Mouse (Mus musculus) hindlimb bud, embryonic 11.5 days (tissue): ENCODE results near the gene Aldh3a2.
"Not testable (repeated sequence)": the region's sequence is repeated elsewhere in the genome, so short reads cannot be mapped to it uniquely, and the experiment has no call there.

ENCODE experiments used
- DNase-seq: peaks from one replicate; pipeline ENCODE4 v3.0.0-alpha.2; 2012; ENCODE audit warnings: low read depth, low spot score; ENCODE audit errors: extremely low spot score

Gene Aldh3a2

GRCm38 (mm10) chr11:61220156-61220881 is 46.9 kb downstream of the Aldh3a2 start:
- no peak for DNase-seq

- no peak for DNase-seq
These were observed 51.3 kb downstream of the Aldh3a2 start for GRCm38 (mm10) chr11:61215936-61216335.

- DNase-seq = no peak
These were observed 55.2 kb downstream of the Aldh3a2 start for GRCm38 (mm10) chr11:61212102-61212501.

- DNase-seq = no peak
These were observed 58.9 kb downstream of the Aldh3a2 start for GRCm38 (mm10) chr11:61208316-61208715.

GRCm38 (mm10) chr11:61207487-61208246 is 59.6 kb downstream of the Aldh3a2 start, which contains the start of gene Aldh3a1:
TSS of gene Aldh3a1 (plus strand) at chr11:61207537.
- DNase-seq = no peak

DNA sequence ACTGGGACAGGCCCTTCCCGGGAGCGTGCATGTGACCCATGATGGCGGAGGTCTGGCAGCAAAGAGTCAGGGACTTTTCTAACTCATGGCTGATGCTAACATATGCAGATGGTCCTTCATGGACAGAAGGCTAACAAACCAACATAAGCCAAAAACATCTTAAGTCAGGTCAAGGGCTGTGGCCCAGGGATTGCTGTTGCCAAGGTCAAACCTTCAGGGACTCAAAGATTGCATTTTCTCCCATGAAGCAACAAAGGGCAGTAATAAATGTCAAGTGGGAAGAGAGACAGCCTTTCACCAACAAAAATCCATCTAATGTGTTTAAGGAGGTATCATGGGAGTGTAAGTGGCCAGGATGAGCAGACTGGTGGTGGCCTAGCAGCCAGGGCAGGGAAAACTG is 61.1 kb downstream of the Aldh3a2 start:
- DNase-seq = no peak

- no peak for DNase-seq
These were observed 61.9 kb downstream of the Aldh3a2 start for GRCm38 (mm10) chr11:61205167-61205950.

GRCm38 (mm10) chr11:61202810-61203209 is 64.5 kb downstream of the Aldh3a2 start:
- no peak for DNase-seq

- no peak for DNase-seq
These were observed 65.1 kb downstream of the Aldh3a2 start for GRCm38 (mm10) chr11:61202186-61202585.

GRCm38 (mm10) chr11:61199620-61200362 is 67.5 kb downstream of the Aldh3a2 start:
- DNase-seq = no peak

- no peak for DNase-seq
These were observed 69.3 kb downstream of the Aldh3a2 start for GRCm38 (mm10) chr11:61197935-61198334.

GRCm38 (mm10) chr11:61196616-61197353 is 70.5 kb downstream of the Aldh3a2 start:
- DNase-seq = no peak

- peak; percentile 42 for DNase-seq
These were observed 73.9 kb downstream of the Aldh3a2 start for GRCm38 (mm10) chr11:61193392-61193791.

- no peak for DNase-seq
These were observed 74.5 kb downstream of the Aldh3a2 start for GRCm38 (mm10) chr11:61192779-61193178.

DNA sequence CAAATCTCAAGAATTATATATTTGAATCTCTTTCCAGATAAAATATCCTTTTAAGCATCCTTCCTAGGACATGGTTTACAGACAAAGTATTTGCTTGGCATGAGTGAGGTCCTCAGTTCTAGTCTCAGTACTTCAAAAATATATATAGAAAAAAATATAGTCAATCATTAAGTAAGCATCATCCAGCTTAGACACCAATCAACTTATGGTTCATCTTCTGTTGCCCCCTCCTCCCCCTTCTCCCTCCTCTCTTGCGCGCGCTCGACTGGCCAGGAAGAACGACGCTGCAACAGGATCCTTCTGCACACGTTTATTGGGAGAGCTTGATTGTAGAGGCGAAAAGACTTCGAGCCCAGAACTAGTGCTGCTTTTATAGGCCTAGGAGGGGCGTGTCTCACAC is 75.1 kb downstream of the Aldh3a2 start:
- DNase-seq = not testable (repeated sequence)

GRCm38 (mm10) chr11:61190776-61191175 is 76.5 kb downstream of the Aldh3a2 start:
- no peak for DNase-seq

DNA sequence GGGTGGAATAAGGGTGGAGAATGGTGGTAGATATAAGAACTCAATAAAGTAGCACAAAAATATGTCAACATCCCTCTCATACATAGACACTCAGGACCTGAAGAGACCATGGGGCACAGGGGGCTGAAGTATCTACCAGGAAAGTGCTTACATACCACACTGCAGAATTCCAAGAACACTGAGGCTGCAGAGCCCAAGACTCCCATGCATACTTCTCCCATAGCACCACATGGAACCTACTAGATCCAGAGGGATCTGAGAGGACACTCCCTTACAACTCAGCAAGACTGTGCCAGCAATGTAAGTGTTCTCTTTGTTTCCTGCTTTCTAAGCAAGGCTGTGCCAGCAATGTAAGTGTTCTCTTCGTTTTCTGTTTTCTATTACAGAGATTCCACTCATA is 83.4 kb downstream of the Aldh3a2 start:
- DNase-seq = no peak

GRCm38 (mm10) chr11:61181624-61182023 is 85.6 kb downstream of the Aldh3a2 start:
- no peak for DNase-seq

DNA sequence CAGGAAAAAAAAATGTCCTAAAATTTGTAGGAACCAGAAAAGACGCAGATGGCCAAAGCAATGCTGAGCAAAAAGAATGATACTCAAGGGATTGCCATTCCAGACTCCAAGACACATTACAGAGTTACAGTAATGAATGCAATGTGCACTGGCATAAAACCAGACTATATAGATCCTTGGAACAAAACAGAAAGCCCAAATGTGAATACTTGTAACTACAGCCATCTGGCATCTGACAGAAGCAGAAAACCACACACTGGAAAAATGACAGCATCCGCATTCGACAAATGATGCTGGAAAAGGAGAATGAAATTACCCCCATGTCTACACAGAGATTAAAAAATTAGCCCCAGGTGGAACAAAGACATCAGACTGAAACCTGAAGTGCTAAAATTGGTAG is 86.9 kb downstream of the Aldh3a2 start:
- no peak for DNase-seq

GRCm38 (mm10) chr11:61176321-61176720 is 90.9 kb downstream of the Aldh3a2 start:
- DNase-seq = no peak
